Mouse (Mus musculus): ENCODE data around the gene Tex21. TPM values are rescaled to one million over a fixed set of nuclear protein-coding genes. Genes with fewer than 3 reads are reported as not detected.

Tex21 gene
- polyA plus RNA-seq, 1 experiment from 2014 or later: not detected

DNA sequence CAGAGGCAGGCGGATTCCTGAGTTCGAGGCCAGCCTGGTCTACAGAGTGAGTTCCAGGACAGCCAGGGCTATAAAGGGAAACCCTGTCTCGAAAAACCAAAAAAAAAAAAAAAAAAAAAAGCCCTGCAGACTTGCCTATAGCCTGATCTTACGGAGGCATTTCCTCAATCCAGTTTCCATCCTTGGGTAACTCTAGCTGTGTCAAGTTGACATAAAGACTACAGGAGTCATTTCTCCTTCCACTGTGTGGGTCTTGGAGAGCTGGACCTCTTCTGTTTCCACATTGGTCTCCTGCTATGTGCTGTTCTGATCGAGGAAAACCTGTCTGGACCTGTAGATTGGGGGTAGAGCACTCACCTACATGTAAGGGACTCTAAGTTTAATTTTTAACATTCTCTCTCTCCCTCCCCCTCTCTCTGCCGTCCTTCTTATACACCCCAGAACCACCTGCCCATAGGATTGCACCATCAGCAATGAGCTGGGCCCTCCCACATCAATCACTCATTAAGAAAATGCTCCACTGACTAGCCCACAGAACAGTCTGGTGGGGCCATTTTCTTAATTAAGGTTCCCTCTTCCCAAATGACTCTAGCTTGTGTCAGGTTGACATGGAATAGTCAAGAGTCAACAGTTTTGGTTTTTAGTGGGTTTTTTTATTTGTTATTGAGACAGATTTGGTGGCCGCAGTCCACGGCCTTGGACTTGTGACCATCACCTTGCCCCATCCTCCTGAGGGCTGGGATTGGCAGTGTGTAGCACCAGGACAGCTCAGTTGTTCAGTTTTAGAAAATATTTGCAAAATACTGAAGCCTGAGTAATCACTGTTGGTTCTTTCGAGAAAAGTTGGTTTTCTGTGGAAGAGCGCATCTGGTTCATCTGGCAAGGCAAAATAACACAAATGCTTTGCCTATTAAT is 26.3 kb upstream of the Tex21 start:
- ATAC-seq: no peak
- DNase-seq (ENCODE audit: low read depth, low spot score): no peak
- CTCF ChIA-PET: no interaction called here
- TF ChIP-seq CTCF (IDR thresholded peaks at IDR 0.05): no peak
- POLR2A ChIA-PET: no interaction called here
- H3K27me3 ChIP-seq: no peaks in the 10 kb centered on the region
- in situ Hi-C loops (cut with MboI; ENCODE audit: low pct_unique_long_range_greater_than_20kb): no loop called here

DNA sequence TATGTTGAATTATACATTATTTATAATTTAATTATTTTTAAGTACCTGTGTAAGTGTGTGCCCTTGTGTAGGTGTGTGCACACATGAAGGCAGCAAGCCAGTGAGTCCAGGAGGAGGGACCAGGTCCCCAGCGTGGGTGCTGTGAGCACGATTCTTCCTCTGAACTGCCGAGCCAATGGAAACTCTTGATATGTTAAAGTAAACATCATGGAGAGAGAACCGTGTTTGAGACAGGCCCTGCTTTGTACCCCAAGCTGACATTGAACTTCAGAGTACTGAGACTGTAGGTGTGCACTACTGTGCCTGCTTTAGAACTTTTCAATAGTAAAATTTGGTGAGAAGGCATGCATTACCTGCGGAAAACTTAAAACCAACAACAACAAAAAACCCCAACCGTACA is 25.0 kb upstream of the Tex21 start:
- ATAC-seq: no peak
- ChIA-PET CTCF (interaction anchor here (1.4 kb wide), 1 partner anchor 10 kb away, joined by 5 read pairs; no protein-coding TSS in a partner anchor), POLR2A (no interaction called here)
- in situ Hi-C loops (cut with MboI; ENCODE audit: low pct_unique_long_range_greater_than_20kb): no loop called here
- TF ChIP-seq CTCF (IDR thresholded peaks at IDR 0.05): no peak
- no peak for DNase-seq (ENCODE audit: low read depth, low spot score)
- H3K27me3 ChIP-seq: no peaks in the 10 kb centered on the region

DNA sequence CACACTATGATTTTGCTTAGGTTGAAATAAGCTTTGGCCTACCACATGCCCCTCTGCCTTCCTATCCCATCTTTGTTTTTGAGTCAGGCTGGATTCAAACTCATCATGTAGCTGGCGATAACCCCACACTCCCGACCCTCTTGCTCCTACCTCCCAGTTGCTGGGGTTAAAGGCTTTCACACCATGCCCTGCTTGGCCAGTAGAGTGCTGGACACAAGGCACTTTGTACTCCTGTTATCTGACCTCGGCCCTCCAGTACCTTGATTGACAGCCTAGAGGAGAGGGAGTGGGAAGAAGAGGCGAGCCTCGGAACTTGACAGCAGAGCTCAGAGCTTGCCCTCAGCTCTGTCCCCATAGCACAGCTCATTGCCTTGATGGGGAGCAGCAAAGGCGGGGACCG is 22.6 kb upstream of the Tex21 start:
- ChIA-PET CTCF (interaction anchor here (2.5 to 4.6 kb wide), 2 partner anchors 24 to 72 kb away, joined by 7 to 19 read pairs; no protein-coding TSS in a partner anchor), POLR2A (no interaction called here)
- no peak for DNase-seq (ENCODE audit: low read depth, low spot score)
- H3K27me3 ChIP-seq: no peaks in the 10 kb centered on the region
- TF ChIP-seq CTCF (IDR thresholded peaks at IDR 0.05): no peak
- in situ Hi-C loops (cut with MboI; ENCODE audit: low pct_unique_long_range_greater_than_20kb): loop anchor here (10.0 kb wide), 1 partner anchor 196 kb away; no protein-coding TSS in a partner anchor
- no peak for ATAC-seq

DNA sequence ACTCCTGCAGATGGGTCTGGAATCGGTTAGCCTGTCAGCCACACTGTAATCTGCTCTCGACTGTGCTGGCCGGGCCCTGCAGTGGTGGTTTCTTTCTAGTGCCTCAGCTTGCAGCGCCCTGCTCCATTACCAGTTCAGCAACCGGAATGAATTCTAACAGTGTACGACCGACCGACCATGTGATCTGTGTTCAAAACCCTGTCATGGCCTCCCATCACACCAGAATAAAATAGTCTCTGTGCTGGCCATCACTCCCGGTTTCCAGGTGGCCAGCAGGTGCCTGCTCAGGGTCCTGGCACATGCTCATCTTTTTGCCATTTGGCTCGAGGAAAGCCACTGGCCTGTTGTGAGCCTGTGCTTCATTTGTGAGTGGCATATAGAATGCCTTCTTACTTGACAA is 22.1 kb upstream of the Tex21 start:
- H3K27me3 ChIP-seq: no peaks in the 10 kb centered on the region
- CTCF ChIA-PET: interaction anchor here (2.5 to 4.6 kb wide), 2 partner anchors 24 to 73 kb away, joined by 7 to 19 read pairs; no protein-coding TSS in a partner anchor
- ATAC-seq (no peak), DNase-seq (ENCODE audit: low read depth, low spot score) (no peak)
- POLR2A ChIA-PET: no interaction called here
- TF ChIP-seq CTCF (IDR thresholded peaks at IDR 0.05): no peak
- in situ Hi-C loops (cut with MboI; ENCODE audit: low pct_unique_long_range_greater_than_20kb): loop anchor here (10.0 kb wide), 1 partner anchor 196 kb away; no protein-coding TSS in a partner anchor

DNA sequence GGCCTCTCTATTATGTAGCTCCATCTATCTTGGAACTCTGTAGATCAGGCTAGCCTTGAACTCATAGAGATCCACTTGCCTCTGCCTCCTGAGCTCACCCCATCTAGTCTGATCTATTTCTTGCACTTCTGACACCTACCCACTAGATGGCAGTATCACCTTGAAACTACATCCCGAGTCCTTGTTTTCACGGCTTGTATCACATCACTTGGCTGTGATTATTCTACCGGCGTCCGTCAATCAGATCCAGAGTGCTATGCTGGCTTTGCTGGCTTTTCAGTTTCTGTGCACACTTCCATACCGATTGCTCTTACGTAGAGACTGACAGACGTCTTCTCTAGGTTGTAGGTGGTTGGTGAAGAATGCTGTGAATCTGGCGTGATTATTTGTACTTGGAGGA is 20.3 kb upstream of the Tex21 start:
- POLR2A ChIA-PET: no interaction called here
- in situ Hi-C loops (cut with MboI; ENCODE audit: low pct_unique_long_range_greater_than_20kb): loop anchor here (10.0 kb wide), 1 partner anchor 198 kb away; no protein-coding TSS in a partner anchor

DNA sequence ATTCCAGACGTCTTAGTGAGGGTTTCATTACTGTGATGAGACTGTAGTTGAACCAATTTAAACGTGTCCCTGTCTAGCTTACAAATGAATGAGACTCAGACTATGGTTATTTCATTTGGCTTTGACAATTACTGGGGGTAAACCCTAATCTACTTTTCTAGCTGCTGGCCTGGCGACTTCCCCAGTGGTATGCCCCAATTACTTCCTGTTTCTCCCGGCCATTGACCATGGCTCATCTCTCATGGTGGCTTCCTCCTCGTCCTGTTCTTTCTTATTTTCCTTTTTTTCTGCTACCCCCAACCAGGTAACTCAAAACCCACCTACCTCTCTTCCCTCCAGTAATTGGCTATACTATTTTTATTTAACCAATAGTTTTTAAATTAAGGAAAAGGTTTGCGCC is 18.5 kb upstream of the Tex21 start:
- ChIA-PET POLR2A (no interaction called here), CTCF (no interaction called here)
- in situ Hi-C loops (cut with MboI; ENCODE audit: low pct_unique_long_range_greater_than_20kb): loop anchor here (10.0 kb wide), 1 partner anchor 200 kb away; no protein-coding TSS in a partner anchor
- TF ChIP-seq CTCF (IDR thresholded peaks at IDR 0.05): no peak
- H3K27me3 ChIP-seq: no peaks in the 10 kb centered on the region
- ATAC-seq (no peak), DNase-seq (ENCODE audit: low read depth, low spot score) (no peak)

More for the DNA sequence above, 20.3 kb upstream of the Tex21 start:
- no peak for ATAC-seq
- no peaks in the 10 kb centered on the region for H3K27me3 ChIP-seq
- CTCF ChIA-PET: interaction anchor here (0.9 to 4.6 kb wide), 4 partner anchors 8 to 74 kb away, joined by 3 to 19 read pairs (median 5); no protein-coding TSS in a partner anchor
- no peak for DNase-seq (ENCODE audit: low read depth, low spot score)
- TF ChIP-seq CTCF (IDR thresholded peaks at IDR 0.05): no peak

DNA sequence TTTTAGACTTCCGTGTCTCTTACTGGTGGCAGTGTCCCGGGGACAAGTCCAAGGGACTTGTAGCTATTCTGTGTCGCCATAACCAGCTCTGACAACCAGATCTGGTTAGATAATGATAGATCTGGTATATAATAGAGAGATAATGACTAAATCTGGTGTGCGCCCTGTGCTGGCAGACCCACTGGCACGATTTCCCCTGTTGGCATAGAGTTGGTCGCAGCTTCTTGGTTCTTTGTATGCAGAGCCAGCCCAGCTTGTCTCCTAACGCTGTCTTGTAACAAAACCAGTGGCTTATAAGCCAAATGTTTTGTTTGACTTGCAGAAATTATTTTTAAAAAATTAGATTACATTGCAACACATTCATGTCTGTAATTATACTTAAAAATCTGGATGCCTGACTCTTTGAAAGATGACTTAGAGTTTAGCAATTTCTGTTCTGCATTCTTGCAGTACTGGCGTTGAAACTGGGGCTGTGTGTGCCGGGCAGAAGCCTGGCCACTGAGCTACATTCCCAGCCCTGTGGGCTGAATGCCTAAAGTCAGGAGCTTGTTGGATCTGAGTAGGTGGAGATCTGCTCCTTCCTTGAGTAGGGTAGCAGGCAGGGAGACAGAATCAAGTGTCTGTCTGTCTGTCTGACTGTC is 17.9 kb upstream of the Tex21 start:
- TF ChIP-seq CTCF (IDR thresholded peaks at IDR 0.05): no peak
- in situ Hi-C loops (cut with MboI; ENCODE audit: low pct_unique_long_range_greater_than_20kb): loop anchor here (10.0 kb wide), 1 partner anchor 200 kb away; no protein-coding TSS in a partner anchor
- ChIA-PET CTCF (no interaction called here), POLR2A (no interaction called here)
- no peaks in the 10 kb centered on the region for H3K27me3 ChIP-seq
- DNase-seq (ENCODE audit: low read depth, low spot score): no peak
- ATAC-seq: peak; percentile 21

DNA sequence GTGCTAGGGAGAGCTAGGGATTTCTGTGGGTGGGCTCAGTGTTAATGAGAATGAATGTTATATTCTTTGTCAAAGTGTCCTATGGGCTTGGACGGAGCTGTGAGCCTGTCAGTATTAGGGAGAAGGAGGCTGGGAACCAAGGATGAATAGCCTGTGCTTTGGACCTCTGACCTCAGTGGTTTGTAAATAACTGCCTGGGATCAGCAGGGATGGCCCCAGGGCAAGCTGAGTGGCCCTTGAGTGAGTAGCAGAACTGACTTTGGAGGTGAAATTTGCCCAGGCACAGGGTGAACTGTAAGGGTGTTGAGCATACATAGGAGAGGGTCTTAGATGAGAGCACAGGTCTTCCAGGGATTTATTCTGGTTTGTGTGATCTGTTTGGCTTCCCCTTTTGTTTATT is 17.3 kb upstream of the Tex21 start:
- ChIA-PET CTCF (no interaction called here), POLR2A (no interaction called here)
- no peak for DNase-seq (ENCODE audit: low read depth, low spot score)
- in situ Hi-C loops (cut with MboI; ENCODE audit: low pct_unique_long_range_greater_than_20kb): loop anchor here (10.0 kb wide), 1 partner anchor 201 kb away; no protein-coding TSS in a partner anchor
- ATAC-seq: no peak
- no peaks in the 10 kb centered on the region for H3K27me3 ChIP-seq
- no peak for TF ChIP-seq CTCF (IDR thresholded peaks at IDR 0.05)

DNA sequence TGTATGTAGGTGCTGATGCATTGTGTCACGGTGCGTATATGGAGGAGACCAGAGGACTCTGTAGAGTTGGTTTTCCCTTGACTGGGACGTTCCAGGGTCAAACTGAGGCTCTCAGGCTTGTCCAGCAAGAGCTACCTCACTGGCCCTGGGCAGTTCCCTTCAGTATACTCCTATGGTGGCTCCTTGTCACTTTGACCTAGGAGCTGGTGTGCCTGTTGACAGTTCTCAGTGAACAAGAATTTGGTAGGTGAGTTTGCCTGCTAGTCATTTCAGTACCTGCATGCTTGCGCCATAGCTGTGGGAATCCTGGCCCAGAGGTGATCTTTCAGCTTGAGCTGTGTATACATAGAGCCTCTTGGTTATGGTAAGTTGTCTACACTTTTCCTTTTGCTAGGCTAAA is 16.4 kb upstream of the Tex21 start:
- POLR2A ChIA-PET: no interaction called here
- no peaks in the 10 kb centered on the region for H3K27me3 ChIP-seq
- TF ChIP-seq CTCF (IDR thresholded peaks at IDR 0.05): no peak
- ATAC-seq (no peak), DNase-seq (ENCODE audit: low read depth, low spot score) (no peak)
- in situ Hi-C loops (cut with MboI; ENCODE audit: low pct_unique_long_range_greater_than_20kb): loop anchor here (10.0 kb wide), 1 partner anchor 202 kb away; no protein-coding TSS in a partner anchor
- CTCF ChIA-PET: no interaction called here

DNA sequence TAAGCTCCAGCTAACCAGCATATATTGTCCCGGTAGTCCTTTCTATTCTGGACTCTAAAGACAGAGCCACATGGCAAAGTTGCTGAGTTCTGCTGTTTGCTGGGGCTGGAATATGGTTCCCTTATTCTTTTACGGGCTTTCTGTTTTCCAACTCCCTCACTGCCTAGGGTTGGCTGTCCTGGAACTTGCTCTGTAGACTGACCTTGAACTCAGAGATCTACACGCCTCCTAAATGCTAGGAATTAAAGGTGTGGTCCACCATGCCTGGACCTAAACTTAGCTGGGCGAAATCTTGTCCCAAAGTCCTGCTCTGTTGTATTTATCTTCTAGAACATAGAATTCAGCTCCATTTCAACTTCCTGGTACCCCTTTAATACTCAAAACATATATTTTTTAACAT is 15.0 kb upstream of the Tex21 start:
- H3K27me3 ChIP-seq: no peaks in the 10 kb centered on the region
- TF ChIP-seq CTCF (IDR thresholded peaks at IDR 0.05): no peak
- POLR2A ChIA-PET: no interaction called here
- DNase-seq (ENCODE audit: low read depth, low spot score) (no peak), ATAC-seq (no peak)
- in situ Hi-C loops (cut with MboI; ENCODE audit: low pct_unique_long_range_greater_than_20kb): loop anchor here (10.0 kb wide), 1 partner anchor 203 kb away; no protein-coding TSS in a partner anchor
- CTCF ChIA-PET: interaction anchor here (1.2 kb wide), 1 partner anchor 9 kb away, joined by 5 read pairs; no protein-coding TSS in a partner anchor
